Mouse (Mus musculus): ENCODE measurements at regions not wholly inside any gene's neighbourhood (a gene's known extent, or its start where the extent isn't known, plus 50 kb on each side); places are given as distances from the start of the nearest gene placed in this dataset.

GRCm38 (mm10) chr13:84693462-84693861 is 471.4 kb downstream of the Tmem161b start:
- in situ Hi-C loops (cut with MboI; ENCODE audit: low sequenced_read_pairs in 2 of 2, unreplicated experiment in 2 of 2): no loop called here
- DNase-seq (ENCODE audit: low read depth, low spot score): no peak

GRCm38 (mm10) chr13:84698472-84699080 is 476.5 kb downstream of the Tmem161b start:
- DNase-seq (ENCODE audit: low read depth, low spot score): no peak
- Histone ChIP-seq H3K9ac (ENCODE audit: insufficient read depth, low read depth, low read length, poor library complexity, severe bottlenecking) (no peak overlapping the region), H3K36me3 (ENCODE audit: control insufficient read depth, insufficient read depth, low read length, poor library complexity, severe bottlenecking) (no peaks in the 10 kb centered on the region), H3K27ac (ENCODE audit: insufficient read depth, low read depth, low read length, poor library complexity, severe bottlenecking) (no peak overlapping the region), H3K9me3 (ENCODE audit: control insufficient read depth, insufficient read depth, low read depth, low read length) (no peaks in the 10 kb centered on the region), H3K4me3 (ENCODE audit: insufficient read depth in 1 of 2, low read depth in 1 of 2, low read length in 2 of 2, poor library complexity in 1 of 2, severe bottlenecking in 1 of 2) (no peak overlapping the region), H3K4me1 (ENCODE audit: control insufficient read depth in 2 of 2, insufficient read depth in 2 of 2, low read length in 2 of 2, poor library complexity in 1 of 2) (no peaks in the 10 kb centered on the region)
- TF ChIP-seq HCFC1 (IDR thresholded peaks at IDR 0.05; ENCODE audit: borderline replicate concordance, insufficient read depth, low read length): no peak
- TF ChIP-seq MAFK (IDR thresholded peaks at IDR 0.05; ENCODE audit: insufficient read depth, low read depth, low read length): peak; percentile 53; the same call in 1 of the 2 replicates
- in situ Hi-C loops (cut with MboI; ENCODE audit: low sequenced_read_pairs in 2 of 2, unreplicated experiment in 2 of 2): no loop called here

More at GRCm38 (mm10) chr13:84693462-84693861, 471.4 kb downstream of the Tmem161b start:
- Histone ChIP-seq H3K36me3 (ENCODE audit: control insufficient read depth, insufficient read depth, low read length, poor library complexity, severe bottlenecking) (no peaks in the 10 kb centered on the region), H3K27ac (ENCODE audit: insufficient read depth, low read depth, low read length, poor library complexity, severe bottlenecking) (no peak overlapping the region), H3K9me3 (ENCODE audit: control insufficient read depth, insufficient read depth, low read depth, low read length) (no peaks in the 10 kb centered on the region), H3K4me3 (ENCODE audit: insufficient read depth in 1 of 2, low read depth in 1 of 2, low read length in 2 of 2, poor library complexity in 1 of 2, severe bottlenecking in 1 of 2) (no peak overlapping the region), H3K4me1 (ENCODE audit: control insufficient read depth in 2 of 2, insufficient read depth in 2 of 2, low read length in 2 of 2, poor library complexity in 1 of 2) (no peaks in the 10 kb centered on the region), H3K9ac (ENCODE audit: insufficient read depth, low read depth, low read length, poor library complexity, severe bottlenecking) (no peak overlapping the region)
- no peak for TF ChIP-seq MAFK (IDR thresholded peaks at IDR 0.05; ENCODE audit: insufficient read depth, low read depth, low read length)
- no peak for TF ChIP-seq HCFC1 (IDR thresholded peaks at IDR 0.05; ENCODE audit: borderline replicate concordance, insufficient read depth, low read length)
- no peak for TF ChIP-seq ZC3H11A (IDR thresholded peaks at IDR 0.05; ENCODE audit: borderline replicate concordance, low read depth, low read length)

- H3K27ac ChIP-seq (ENCODE audit: insufficient read depth, low read depth, low read length, poor library complexity, severe bottlenecking): no peak overlapping the region
- no peaks in the 10 kb centered on the region for H3K4me1 ChIP-seq (ENCODE audit: control insufficient read depth in 2 of 2, insufficient read depth in 2 of 2, low read length in 2 of 2, poor library complexity in 1 of 2)
- H3K9ac ChIP-seq (ENCODE audit: insufficient read depth, low read depth, low read length, poor library complexity, severe bottlenecking): no peak overlapping the region
- DNase-seq (ENCODE audit: low read depth, low spot score): no peak
- H3K9me3 ChIP-seq (ENCODE audit: control insufficient read depth, insufficient read depth, low read depth, low read length): no peaks in the 10 kb centered on the region
- H3K4me3 ChIP-seq (ENCODE audit: insufficient read depth in 1 of 2, low read depth in 1 of 2, low read length in 2 of 2, poor library complexity in 1 of 2, severe bottlenecking in 1 of 2): no peak overlapping the region
- no peaks in the 10 kb centered on the region for H3K36me3 ChIP-seq (ENCODE audit: control insufficient read depth, insufficient read depth, low read length, poor library complexity, severe bottlenecking)
- no peak for TF ChIP-seq MAFK (IDR thresholded peaks at IDR 0.05; ENCODE audit: insufficient read depth, low read depth, low read length)
- no peak for TF ChIP-seq HCFC1 (IDR thresholded peaks at IDR 0.05; ENCODE audit: borderline replicate concordance, insufficient read depth, low read length)
- TF ChIP-seq ZC3H11A (IDR thresholded peaks at IDR 0.05; ENCODE audit: borderline replicate concordance, low read depth, low read length): no peak
- TF ChIP-seq ZNF384 (IDR thresholded peaks at IDR 0.05; ENCODE audit: low read depth, low read length): no peak
- TF ChIP-seq CHD2 (IDR thresholded peaks at IDR 0.05; ENCODE audit: low read depth, low read length): no peak
- in situ Hi-C loops (cut with MboI; ENCODE audit: low sequenced_read_pairs in 2 of 2, unreplicated experiment in 2 of 2): no loop called here
These were observed 448.0 kb upstream of the Ccnh start for GRCm38 (mm10) chr13:84741231-84741630.

- in situ Hi-C loops (cut with MboI; ENCODE audit: low sequenced_read_pairs in 2 of 2, unreplicated experiment in 2 of 2): no loop called here
- Histone ChIP-seq H3K36me3 (ENCODE audit: control insufficient read depth, insufficient read depth, low read length, poor library complexity, severe bottlenecking) (no peaks in the 10 kb centered on the region), H3K9me3 (ENCODE audit: control insufficient read depth, insufficient read depth, low read depth, low read length) (no peaks in the 10 kb centered on the region), H3K4me3 (ENCODE audit: insufficient read depth in 1 of 2, low read depth in 1 of 2, low read length in 2 of 2, poor library complexity in 1 of 2, severe bottlenecking in 1 of 2) (no peak overlapping the region), H3K9ac (ENCODE audit: insufficient read depth, low read depth, low read length, poor library complexity, severe bottlenecking) (no peak overlapping the region), H3K27ac (ENCODE audit: insufficient read depth, low read depth, low read length, poor library complexity, severe bottlenecking) (no peak overlapping the region), H3K4me1 (ENCODE audit: control insufficient read depth in 2 of 2, insufficient read depth in 2 of 2, low read length in 2 of 2, poor library complexity in 1 of 2) (peaks cover 0 to 2% of the 10 kb centered on the region in 2 experiments; a peak in 1 of 4 replicates)
- TF ChIP-seq ZNF384 (IDR thresholded peaks at IDR 0.05; ENCODE audit: low read depth, low read length) (no peak), ZC3H11A (IDR thresholded peaks at IDR 0.05; ENCODE audit: borderline replicate concordance, low read depth, low read length) (no peak), HCFC1 (IDR thresholded peaks at IDR 0.05; ENCODE audit: borderline replicate concordance, insufficient read depth, low read length) (no peak), MAFK (IDR thresholded peaks at IDR 0.05; ENCODE audit: insufficient read depth, low read depth, low read length) (no peak), CHD2 (IDR thresholded peaks at IDR 0.05; ENCODE audit: low read depth, low read length) (no peak)
- DNase-seq (ENCODE audit: low read depth, low spot score): no peak
These were observed 440.9 kb upstream of the Ccnh start for GRCm38 (mm10) chr13:84748331-84748730.

GRCm38 (mm10) chr13:84749214-84749613 is 440.0 kb upstream of the Ccnh start:
- in situ Hi-C loops (cut with MboI; ENCODE audit: low sequenced_read_pairs in 2 of 2, unreplicated experiment in 2 of 2): no loop called here
- H3K9ac ChIP-seq (ENCODE audit: insufficient read depth, low read depth, low read length, poor library complexity, severe bottlenecking): no peak overlapping the region
- H3K36me3 ChIP-seq (ENCODE audit: control insufficient read depth, insufficient read depth, low read length, poor library complexity, severe bottlenecking): no peaks in the 10 kb centered on the region
- no peak for DNase-seq (ENCODE audit: low read depth, low spot score)
- no peak overlapping the region for H3K27ac ChIP-seq (ENCODE audit: insufficient read depth, low read depth, low read length, poor library complexity, severe bottlenecking)
- no peak overlapping the region for H3K4me3 ChIP-seq (ENCODE audit: insufficient read depth in 1 of 2, low read depth in 1 of 2, low read length in 2 of 2, poor library complexity in 1 of 2, severe bottlenecking in 1 of 2)
- peaks cover 0 to 2% of the 10 kb centered on the region in 2 experiments; a peak in 1 of 4 replicates for H3K4me1 ChIP-seq (ENCODE audit: control insufficient read depth in 2 of 2, insufficient read depth in 2 of 2, low read length in 2 of 2, poor library complexity in 1 of 2)
- TF ChIP-seq HCFC1 (IDR thresholded peaks at IDR 0.05; ENCODE audit: borderline replicate concordance, insufficient read depth, low read length) (no peak), MAFK (IDR thresholded peaks at IDR 0.05; ENCODE audit: insufficient read depth, low read depth, low read length) (no peak)
- no peaks in the 10 kb centered on the region for H3K9me3 ChIP-seq (ENCODE audit: control insufficient read depth, insufficient read depth, low read depth, low read length)

Data from ES-E14 (cell line).